Mouse (Mus musculus): ENCODE measurements around the gene Prm3.
A peak's percentile ranks its signal among the peaks of the same experiment; 100 is the strongest.

Gene Prm3

GRCm38 (mm10) chr16:10790702-10791101, at the start of gene Prm3:
Gene Prm3 (minus strand): TSS chr16:10790914.
- no peak for DNase-seq (ENCODE audit: low read depth, low spot score)

- no peak for DNase-seq (ENCODE audit: low read depth, low spot score)
Measured at GRCm38 (mm10) chr16:10840018-10840417, 49.3 kb upstream of the Prm3 start.

DNA sequence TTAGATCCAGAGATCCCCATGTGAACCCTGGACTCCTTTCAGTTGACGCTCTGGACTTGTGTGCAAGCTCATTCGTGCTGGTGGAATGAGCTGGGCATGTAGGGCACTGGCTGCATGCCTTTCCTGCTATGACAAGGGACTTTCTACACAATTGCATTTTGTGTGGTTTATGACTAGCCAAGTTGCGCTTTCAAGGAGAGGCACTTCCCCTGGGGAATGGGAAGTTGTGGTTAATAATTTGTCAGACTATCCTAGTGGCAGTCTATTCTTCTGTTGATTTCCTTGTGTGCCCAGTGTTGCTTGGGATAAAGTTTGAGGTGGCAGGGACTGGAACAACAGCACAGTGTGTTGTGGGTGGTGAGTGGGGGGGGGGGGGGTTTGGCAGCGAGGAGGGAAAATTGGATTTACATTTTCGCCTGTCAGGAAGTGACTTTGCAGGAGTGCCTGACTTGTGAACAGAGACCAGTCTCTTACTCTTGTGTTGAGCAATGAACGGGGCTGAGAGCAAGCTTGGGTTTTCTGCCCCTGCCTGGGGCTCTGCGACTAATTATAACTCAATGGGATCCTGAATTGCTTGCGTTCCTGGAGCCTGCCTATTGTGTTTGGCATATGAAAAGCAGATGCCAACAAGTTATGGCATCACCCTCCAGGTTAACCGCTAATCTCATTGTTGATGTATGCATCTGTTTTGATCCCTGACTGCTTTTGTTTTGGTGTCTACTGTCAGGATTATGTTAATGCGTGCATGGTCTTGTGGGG, 48.0 kb upstream of the Prm3 start:
- no peak for DNase-seq (ENCODE audit: low read depth, low spot score)

GRCm38 (mm10) chr16:10837903-10838302, 47.2 kb upstream of the Prm3 start:
- DNase-seq (ENCODE audit: low read depth, low spot score), result no peak

DNA sequence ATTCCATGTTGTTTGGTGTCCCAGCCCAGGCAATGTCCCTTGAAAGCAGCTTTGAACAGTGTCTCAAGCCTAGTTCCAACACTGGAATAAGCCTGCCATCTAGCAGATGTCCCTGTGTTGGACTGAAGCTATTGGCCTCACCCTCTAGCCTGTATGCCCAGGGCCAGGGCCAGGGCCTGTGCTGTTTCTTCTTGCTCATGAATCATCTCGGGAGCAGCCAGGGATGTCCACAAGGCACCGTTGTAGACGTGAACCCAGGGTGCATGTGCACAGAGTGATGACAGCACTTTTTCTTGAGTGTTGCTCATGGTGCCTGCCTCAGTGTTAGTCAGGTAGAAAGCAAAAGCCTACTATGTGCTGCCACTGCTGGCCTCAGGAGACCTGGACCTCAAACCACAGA, 46.5 kb upstream of the Prm3 start:
- no peak for DNase-seq (ENCODE audit: low read depth, low spot score)

- no peak for DNase-seq (ENCODE audit: low read depth, low spot score)
Measured at GRCm38 (mm10) chr16:10836388-10836787, 45.7 kb upstream of the Prm3 start.

DNA sequence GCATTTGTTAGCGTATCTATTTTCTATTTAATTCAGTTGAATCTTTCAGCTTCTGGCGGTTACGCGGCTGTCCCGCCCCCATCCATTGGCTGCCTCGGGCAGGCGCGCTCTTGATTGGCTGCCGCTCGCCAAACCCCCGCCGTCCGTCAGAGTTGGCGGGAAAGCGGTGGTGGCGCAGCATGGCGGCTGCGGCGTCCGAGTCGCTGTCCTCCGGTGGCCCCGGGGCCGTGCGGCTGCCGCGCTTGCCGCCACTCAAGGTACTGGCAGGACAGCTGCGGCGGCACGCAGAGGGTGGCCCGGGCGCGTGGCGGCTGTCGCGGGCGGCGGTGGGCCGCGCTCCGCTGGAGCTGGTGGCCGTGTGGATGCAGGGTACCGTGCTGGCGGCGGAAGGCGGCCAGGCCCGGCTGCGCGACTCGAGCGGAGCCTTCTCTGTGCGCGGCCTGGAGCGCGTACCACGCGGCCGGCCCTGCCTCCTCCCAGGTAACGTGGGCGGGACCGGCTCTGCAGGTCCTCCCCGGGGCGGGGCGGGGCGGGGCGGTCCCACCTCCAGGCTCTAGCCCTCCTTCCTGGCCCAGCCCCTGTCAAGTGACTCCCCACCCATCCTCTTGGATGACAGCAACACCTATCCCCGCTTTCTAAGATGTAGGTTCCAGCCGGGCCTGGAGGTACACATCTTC, 44.3 kb upstream of the Prm3 start, which contains the start of gene Rmi2:
Gene Rmi2, plus strand, starts transcription at position 149 of the 677 bp plus-strand sequence.
- DNase-seq (ENCODE audit: low read depth, low spot score), result peak; percentile 45

DNA sequence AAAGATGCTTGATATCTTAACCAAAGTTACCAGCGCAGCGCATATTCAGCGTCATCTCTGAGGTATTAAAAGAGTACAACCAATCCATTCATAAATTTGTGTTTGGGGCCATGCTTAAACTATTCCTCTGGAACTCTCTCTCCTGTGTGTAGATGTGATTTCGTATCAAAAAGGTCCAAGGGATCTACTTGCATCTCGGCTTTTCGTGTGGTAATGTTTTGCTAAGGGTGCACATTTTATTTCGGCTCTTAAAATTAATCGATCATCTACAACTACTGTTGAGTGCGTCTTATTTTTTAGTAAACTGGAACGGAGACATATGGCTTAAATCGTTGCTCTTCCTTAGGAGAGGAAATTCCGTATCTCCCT, 43.8 kb upstream of the Prm3 start:
- no peak for DNase-seq (ENCODE audit: low read depth, low spot score)

- no peak for DNase-seq (ENCODE audit: low read depth, low spot score)
Measured at GRCm38 (mm10) chr16:10828461-10828805, 37.7 kb upstream of the Prm3 start.

DNA sequence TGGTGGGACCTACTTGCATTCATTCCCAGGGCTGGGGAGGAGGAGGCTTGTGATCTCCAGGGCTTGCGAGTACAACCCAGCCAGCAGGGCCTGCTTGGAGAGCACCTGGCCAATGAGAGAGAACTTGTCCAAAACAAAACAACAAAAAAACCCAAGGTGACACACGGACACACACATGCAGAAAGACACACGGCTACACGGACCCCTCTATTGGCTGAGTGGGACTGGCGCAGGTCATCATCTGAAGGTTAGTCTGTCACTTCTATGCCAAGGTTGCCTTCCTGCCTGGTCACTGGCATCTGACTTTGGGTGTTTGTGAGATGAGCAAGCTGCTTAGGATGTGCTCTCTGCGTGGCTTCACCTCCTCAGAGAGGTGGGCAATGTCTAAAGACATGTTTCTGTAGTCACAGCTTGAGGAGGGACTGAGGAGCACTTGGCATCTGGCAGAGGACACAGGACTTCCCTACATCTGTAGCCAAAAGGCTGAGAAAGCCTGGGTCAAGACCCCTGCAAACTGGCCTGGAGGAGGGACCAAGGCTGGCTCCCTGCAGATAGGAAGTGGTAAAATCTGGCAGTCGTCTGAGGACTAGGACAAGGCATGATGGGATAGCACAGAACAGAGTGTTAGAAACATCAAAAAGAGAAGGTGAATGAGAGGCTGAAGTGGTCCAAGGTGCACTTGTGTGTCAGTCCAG, 37.2 kb upstream of the Prm3 start:
- no peak for DNase-seq (ENCODE audit: low read depth, low spot score)

DNA sequence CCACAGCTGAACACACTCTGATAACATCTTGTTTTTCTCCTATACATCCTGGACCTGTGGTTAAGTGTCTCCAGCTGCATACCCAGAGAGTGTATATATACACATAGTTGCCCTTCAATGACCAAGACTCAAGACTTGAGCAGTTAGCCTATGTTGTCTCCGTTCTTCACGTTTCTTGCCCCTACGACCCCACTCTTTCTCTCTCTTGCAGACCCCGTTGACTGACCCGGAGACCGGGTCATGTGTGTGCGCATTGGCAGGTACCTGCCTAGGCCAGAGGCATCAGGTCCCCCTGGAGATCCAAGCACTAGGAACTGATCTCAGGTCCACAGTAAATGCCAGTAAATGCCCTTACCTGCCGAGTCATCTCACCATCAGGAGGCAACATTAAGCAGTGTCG, 36.6 kb upstream of the Prm3 start:
- DNase-seq (ENCODE audit: low read depth, low spot score), result no peak

DNA sequence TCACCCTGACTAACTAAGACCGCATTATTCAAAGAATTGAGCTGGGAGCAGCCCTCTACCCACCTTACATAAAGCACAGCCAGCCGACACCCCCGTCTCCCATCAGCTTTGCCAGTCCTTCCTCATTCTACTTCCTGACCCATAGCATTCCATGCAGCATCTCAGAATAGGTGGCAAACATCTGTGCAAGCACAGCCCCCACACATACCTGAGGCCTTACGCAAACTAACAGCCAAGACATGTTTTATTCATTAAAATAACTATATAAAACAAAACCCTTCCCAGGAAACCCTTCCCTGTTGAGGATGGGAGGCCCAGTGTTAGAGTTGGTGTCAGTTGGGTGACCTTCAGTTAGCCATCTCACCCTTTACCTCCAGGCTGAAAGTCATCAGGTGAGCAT, 35.1 kb upstream of the Prm3 start:
- DNase-seq (ENCODE audit: low read depth, low spot score), result no peak

DNA sequence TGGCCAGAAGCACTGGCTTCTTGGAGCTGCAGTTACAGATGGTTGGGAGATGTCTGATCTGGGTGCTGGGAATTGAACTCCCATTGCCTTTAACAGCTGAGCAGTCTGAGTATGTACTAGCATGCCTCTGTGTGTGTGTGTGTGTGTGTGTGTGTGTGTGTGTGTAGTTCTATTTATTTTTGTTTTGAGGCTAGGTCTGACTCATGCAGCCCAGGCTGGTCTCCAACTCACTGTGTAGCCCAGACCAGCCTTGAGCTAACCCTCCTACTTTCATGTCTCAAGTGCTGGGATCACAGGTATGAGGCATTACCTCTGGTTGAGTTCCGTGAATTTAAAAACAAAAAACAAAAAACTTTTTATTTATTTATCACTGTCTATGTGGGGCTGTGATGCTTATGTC, 33.8 kb upstream of the Prm3 start:
- DNase-seq (ENCODE audit: low read depth, low spot score), result no peak

GRCm38 (mm10) chr16:10821387-10821786, 30.7 kb upstream of the Prm3 start:
- DNase-seq (ENCODE audit: low read depth, low spot score), result no peak

GRCm38 (mm10) chr16:10819966-10820365, 29.3 kb upstream of the Prm3 start:
- no peak for DNase-seq (ENCODE audit: low read depth, low spot score)

GRCm38 (mm10) chr16:10818579-10819135, 27.9 kb upstream of the Prm3 start:
- no peak for DNase-seq (ENCODE audit: low read depth, low spot score)

DNA sequence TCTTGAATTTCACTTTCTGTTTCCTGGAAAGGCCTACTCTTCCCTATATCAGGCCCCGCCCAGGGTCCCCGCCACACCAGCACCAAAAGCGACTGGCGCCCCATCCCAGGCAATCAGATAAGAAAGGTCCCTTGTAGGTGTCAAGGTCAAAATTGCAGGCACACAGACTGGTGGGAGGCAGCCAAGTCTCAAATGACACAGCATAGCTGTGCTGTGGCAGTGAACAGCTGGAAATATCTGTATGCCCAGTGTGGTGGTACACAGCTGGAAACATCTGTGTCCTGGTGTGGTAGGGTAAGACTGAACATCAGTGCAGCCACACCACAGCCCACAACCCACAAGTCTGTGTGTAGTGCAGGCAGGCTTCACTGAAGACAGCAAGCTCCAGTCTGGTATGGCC, 24.1 kb upstream of the Prm3 start:
- no peak for DNase-seq (ENCODE audit: low read depth, low spot score)

DNA sequence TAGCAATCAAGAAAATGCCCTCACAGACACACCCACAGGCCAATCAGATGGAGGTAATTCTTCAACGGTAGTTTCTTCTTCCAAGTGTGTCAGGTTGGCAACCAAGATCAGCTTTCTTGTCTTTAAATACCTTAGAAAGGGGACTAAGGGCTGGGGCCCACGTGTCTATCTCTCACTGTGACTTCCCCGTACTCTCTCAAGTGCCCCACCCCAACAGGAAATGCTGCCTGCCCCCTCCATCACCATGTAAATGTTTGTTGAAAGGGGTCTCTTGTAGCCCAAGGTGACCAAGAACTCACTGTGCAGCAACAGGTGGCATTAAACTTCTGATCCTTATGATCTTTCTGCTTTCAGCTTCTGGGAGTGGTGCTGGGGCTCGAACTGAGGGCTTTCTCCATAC, 23.0 kb upstream of the Prm3 start:
- DNase-seq (ENCODE audit: low read depth, low spot score), result no peak

- DNase-seq (ENCODE audit: low read depth, low spot score), result no peak
Measured at GRCm38 (mm10) chr16:10812865-10813371, 22.2 kb upstream of the Prm3 start, which contains the start of gene Gm11172. Gene Gm11172 (plus strand): TSS chr16:10812915.

GRCm38 (mm10) chr16:10810376-10810775, 19.7 kb upstream of the Prm3 start:
- no peak for DNase-seq (ENCODE audit: low read depth, low spot score)

GRCm38 (mm10) chr16:10805789-10806527, 15.2 kb upstream of the Prm3 start, which contains the start of gene Prm1:
Gene Prm1 (minus strand): TSS chr16:10805839.
- no peak for DNase-seq (ENCODE audit: low read depth, low spot score)
